Mouse (Mus musculus) central nervous system, embryonic 14 days (tissue): Measurements from ENCODE around the gene Kbtbd12. TPM values are rescaled to one million over a fixed set of nuclear protein-coding genes. Genes with fewer than 3 reads are reported as not detected.

ENCODE experiments used
- polyA plus RNA-seq: library from polyadenylated mRNA; depleted of rRNA; stranded (reverse); fragments of >200 nt; gene quantifications from 2 replicates; pipeline ENCODE4 v1.2.3, GENCODE M21; 2012; rRNA removed

The Kbtbd12 gene
- polyA plus RNA-seq, result 0.23 and 0.27 TPM in 2 replicates

GRCm38 (mm10) chr6:88637611-88638301 lies at the start of gene Kbtbd12:
TSS of gene Kbtbd12 (minus strand) at chr6:88637950.

GRCm38 (mm10) chr6:88518404-88519263 lies 119.1 kb downstream of the Kbtbd12 start, which contains the start of gene Sec61a1:
TSS of gene Sec61a1 (minus strand) at chr6:88518905.

Other genes starting within 250 kb of the Kbtbd12 start
- 19.2 and 19.6 TPM in 2 replicates for gene Eefsec, start 191.4 kb downstream of the Kbtbd12 start, polyA plus RNA-seq
- gene Ruvbl1, start 172.5 kb downstream of the Kbtbd12 start, polyA plus RNA-seq, result 75.5 and 80.5 TPM in 2 replicates
- 134 and 158 TPM in 2 replicates for gene Sec61a1, start 119.0 kb downstream of the Kbtbd12 start, polyA plus RNA-seq
- 7.2 and 7.7 TPM in 2 replicates for gene Mgll, start 86.5 kb upstream of the Kbtbd12 start, polyA plus RNA-seq
- 67.0 and 69.6 TPM in 2 replicates for gene Abtb1, start 204.0 kb upstream of the Kbtbd12 start, polyA plus RNA-seq
- 911 and 978 TPM in 2 replicates for gene Podxl2, start 237.1 kb upstream of the Kbtbd12 start, polyA plus RNA-seq